Mouse (Mus musculus): Measurements from ENCODE around the gene Dab2ip.

- TF ChIP-seq CTCF (IDR thresholded peaks at IDR 0.05; ENCODE audit: low read depth, low read length) (no peak), GATA2 (IDR thresholded peaks at IDR 0.05; ENCODE audit: borderline replicate concordance, low read depth, low read length) (no peak)
Measured at GRCm38 (mm10) chr2:35693037-35693436, 135.0 kb downstream of the Dab2ip start.

All from G1E (cell line).